Mouse (Mus musculus): ENCODE results near the gene Tdp1.

DNA sequence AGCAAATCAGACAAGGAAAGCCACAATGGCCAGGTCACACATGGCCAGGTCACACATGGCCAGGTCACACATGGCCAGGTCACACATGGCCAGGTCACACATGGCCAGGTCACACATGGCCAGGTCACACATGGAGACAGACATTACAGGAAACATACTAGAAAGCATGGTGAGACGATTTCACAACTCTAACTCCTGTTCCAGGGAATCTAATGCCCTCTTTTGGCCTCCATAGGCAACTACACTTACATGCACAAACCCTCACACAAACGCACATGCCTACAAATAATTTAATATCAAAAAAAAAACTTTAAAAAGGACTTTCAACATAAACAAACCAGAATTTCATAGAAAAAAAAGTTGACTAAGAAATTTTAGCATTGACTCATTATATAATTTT lies 34.3 kb upstream of the Tdp1 start:
- peak; percentile 33 for TF ChIP-seq CTCF (conservative IDR thresholded peaks at IDR 0.05; ENCODE audit: low read length)
- TF ChIP-seq NANOG (IDR thresholded peaks at IDR 0.05; ENCODE audit: borderline replicate concordance, low read length) = no peak

All from E14TG2a.4 (cell line).